In the genomic region with DNA sequence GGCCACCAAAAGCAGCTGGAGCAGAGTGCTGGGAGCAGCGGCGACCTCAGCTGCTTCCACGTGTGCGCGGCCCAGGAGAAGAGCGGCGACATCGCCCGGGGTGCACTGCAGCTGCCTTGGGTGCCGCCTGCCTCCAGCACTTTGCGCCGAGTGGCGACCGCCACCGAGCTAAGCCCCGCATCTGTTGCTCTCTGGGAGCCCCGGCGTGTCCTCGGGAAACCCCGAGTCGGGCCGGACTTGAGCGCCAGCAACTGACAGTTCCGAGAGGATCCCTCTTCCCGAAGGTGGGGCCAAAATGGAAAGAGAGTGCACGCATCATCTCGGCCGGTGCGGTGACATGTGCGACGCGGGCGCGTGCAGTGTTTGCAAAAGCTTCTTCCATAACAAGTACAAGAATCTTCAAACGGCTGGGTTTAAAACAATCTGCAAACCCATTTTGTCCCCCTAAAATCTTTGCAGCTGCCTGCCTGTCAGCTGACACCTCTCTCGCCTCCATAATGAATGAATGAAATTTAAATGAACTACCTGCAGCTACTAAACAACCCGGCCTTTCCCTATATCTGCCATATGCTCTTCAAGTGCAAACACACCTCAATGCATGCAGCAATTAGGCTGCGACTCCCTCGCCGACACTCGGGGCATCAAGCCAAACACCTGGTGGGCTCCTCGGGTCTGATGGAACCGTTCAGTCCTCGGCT, we compare ENCODE assay signal across 8 mouse cellular contexts. TPM values are rescaled to one million over a fixed set of nuclear protein-coding genes. Genes with fewer than 3 reads are reported as not detected.
A peak's percentile ranks its signal among the peaks of the same experiment; 100 is the strongest.
DNase-seq lines count a peak whose midpoint lies in the region; ATAC-seq lines count a peak whose summit lies in the region.

No protein-coding gene starts in this region.

- H3K9me3 ChIP-seq in embryonic facial prominence, embryonic 15.5 days (replicated peaks): no peaks in the 10 kb centered on the region
- H3K9me3 ChIP-seq in hindbrain, embryonic 11.5 days (ENCODE audit: control insufficient read depth, low read length): no peaks in the 10 kb centered on the region
- no peaks in the 10 kb centered on the region for H3K9me3 ChIP-seq in limb, embryonic 12.5 days
- no peaks in the 10 kb centered on the region for H3K9me3 ChIP-seq in midbrain, embryonic 15.5 days

- peak overlapping the region; percentile 100 for H3K4me2 ChIP-seq in embryonic facial prominence, embryonic 15.5 days (replicated peaks)
- peak overlapping the region; percentile 98 for H3K4me2 ChIP-seq in hindbrain, embryonic 11.5 days (replicated peaks; ENCODE audit: low read depth, low read length)
- H3K4me2 ChIP-seq in limb, embryonic 12.5 days: peak overlapping the region; percentile 99
- peak overlapping the region; percentile 95 for H3K4me2 ChIP-seq in midbrain, embryonic 15.5 days

- ATAC-seq in embryonic facial prominence, embryonic 15.5 days (ENCODE audit: insufficient number of reproducible peaks, low FRiP score, low TSS enrichment, low read depth): peak; percentile 55; the same call in 1 of the 2 replicates
- ATAC-seq in hindbrain, embryonic 11.5 days (ENCODE audit: low FRiP score): peak; percentile 51
- ATAC-seq in limb, embryonic 12.5 days (ENCODE audit: insufficient number of reproducible peaks, insufficient read depth, low FRiP score, low TSS enrichment, low read depth): no peak
- ATAC-seq in midbrain, embryonic 15.5 days (replicated peaks): peak; percentile 53

- peak overlapping the region; percentile 62 for H3K9ac ChIP-seq in embryonic facial prominence, embryonic 15.5 days
- peak overlapping the region; percentile 85; the same call in 1 of the 2 replicates for H3K9ac ChIP-seq in hindbrain, embryonic 11.5 days (ENCODE audit: low read depth, low read length)
- peak overlapping the region; percentile 85 for H3K9ac ChIP-seq in limb, embryonic 12.5 days (replicated peaks)
- peak overlapping the region; percentile 82 for H3K9ac ChIP-seq in midbrain, embryonic 15.5 days

- peak overlapping the region; percentile 65 for H3K4me3 ChIP-seq in embryonic facial prominence, embryonic 15.5 days (replicated peaks)
- H3K4me3 ChIP-seq in hindbrain, embryonic 11.5 days (ENCODE audit: low read depth, low read length): peak overlapping the region; percentile 64
- H3K4me3 ChIP-seq in limb, embryonic 12.5 days (replicated peaks): peak overlapping the region; percentile 71
- peak overlapping the region; percentile 86 for H3K4me3 ChIP-seq in midbrain, embryonic 15.5 days

- no peaks in the 10 kb centered on the region for H3K36me3 ChIP-seq in embryonic facial prominence, embryonic 15.5 days
- no peaks in the 10 kb centered on the region for H3K36me3 ChIP-seq in hindbrain, embryonic 11.5 days (ENCODE audit: control insufficient read depth, insufficient read depth, low read length)
- no peaks in the 10 kb centered on the region for H3K36me3 ChIP-seq in limb, embryonic 12.5 days
- H3K36me3 ChIP-seq in midbrain, embryonic 15.5 days (replicated peaks): no peaks in the 10 kb centered on the region

- peak; percentile 93 for DNase-seq in heart, adult 11 months
- no peak for DNase-seq in heart, adult 8-10 months (ENCODE audit: low spot score)
- DNase-seq in adrenal gland, postnatal 14 days: peak; percentile 39
- peak; percentile 61 for DNase-seq in hindbrain, embryonic 11.5 days (ENCODE audit: low spot score)
- DNase-seq in spleen, postnatal 4 days (ENCODE audit: low spot score in 2 of 2): peak; percentile 54 to 82

- WGBS in embryonic facial prominence, embryonic 15.5 days: under 1% methylated on average over 44 of the region's 44 CpGs
- under 1% methylated on average over 44 of the region's 44 CpGs for WGBS in hindbrain, embryonic 11.5 days
- under 1% methylated on average over 44 of the region's 44 CpGs for WGBS in limb, embryonic 12.5 days
- under 1% methylated on average over 42 of the region's 44 CpGs for WGBS in midbrain, embryonic 15.5 days

- peaks cover 29% of the 10 kb centered on the region for H3K4me1 ChIP-seq in embryonic facial prominence, embryonic 15.5 days
- H3K4me1 ChIP-seq in hindbrain, embryonic 11.5 days (replicated peaks; ENCODE audit: control insufficient read depth, insufficient read depth, low read length): peaks cover 6% of the 10 kb centered on the region
- peaks cover 21% of the 10 kb centered on the region for H3K4me1 ChIP-seq in limb, embryonic 12.5 days (replicated peaks)
- peaks cover 20% of the 10 kb centered on the region for H3K4me1 ChIP-seq in midbrain, embryonic 15.5 days

- no peak overlapping the region for H3K27ac ChIP-seq in embryonic facial prominence, embryonic 15.5 days (replicated peaks)
- no peak overlapping the region for H3K27ac ChIP-seq in hindbrain, embryonic 11.5 days (ENCODE audit: low read depth, low read length)
- no peak overlapping the region for H3K27ac ChIP-seq in limb, embryonic 12.5 days
- H3K27ac ChIP-seq in midbrain, embryonic 15.5 days: no peak overlapping the region

- H3K27me3 ChIP-seq in embryonic facial prominence, embryonic 15.5 days: peaks cover 24% of the 10 kb centered on the region
- peaks cover 21% of the 10 kb centered on the region for H3K27me3 ChIP-seq in hindbrain, embryonic 11.5 days (ENCODE audit: control insufficient read depth, insufficient read depth, low read length)
- peaks cover 33% of the 10 kb centered on the region for H3K27me3 ChIP-seq in limb, embryonic 12.5 days
- peaks cover 21% of the 10 kb centered on the region for H3K27me3 ChIP-seq in midbrain, embryonic 15.5 days (replicated peaks)

RNA-seq across cellular contexts. Expression of gene Myb, which starts 0.9 kb away (rescaled TPM):
- total RNA-seq in heart, adult 8-10 months (2022): under 1 TPM in 1 of 4 experiments, not detected in 3; 0.17 TPM
- 2.2 and 2.5 TPM in 2 replicates for total RNA-seq in adrenal gland, postnatal 14 days (2021)
- 7.4 and 11.3 TPM in 2 replicates for polyA plus RNA-seq in embryonic facial prominence, embryonic 15.5 days (2015; fragmentation: Nextera tagmentation; extraction: Ambion mirVana)
- 6.0 TPM in 2 replicates for polyA plus RNA-seq in hindbrain, embryonic 11.5 days (2014; fragmentation: Nextera tagmentation; extraction: Ambion mirVana)
- 7.5 and 8.8 TPM in 2 replicates for polyA plus RNA-seq in limb, embryonic 12.5 days (2016; fragmentation: Nextera tagmentation; extraction: Ambion mirVana)
- polyA plus RNA-seq in midbrain, embryonic 15.5 days (2015; fragmentation: Nextera tagmentation; extraction: Ambion mirVana): 3.0 and 3.1 TPM in 2 replicates
